Mouse (Mus musculus) c-Kit-positive CD71-positive TER-119-negative erythroid progenitor cells, embryonic 14.5 days (primary cell): ENCODE results near the gene Zfand6.
A peak's percentile ranks its signal among the peaks of the same experiment; 100 is the strongest.

Experiments used
- DNase-seq: peaks from one replicate; pipeline ENCODE4 v3.0.0-alpha.2; 2013; ENCODE audit warnings: low read depth

Gene Zfand6

DNA sequence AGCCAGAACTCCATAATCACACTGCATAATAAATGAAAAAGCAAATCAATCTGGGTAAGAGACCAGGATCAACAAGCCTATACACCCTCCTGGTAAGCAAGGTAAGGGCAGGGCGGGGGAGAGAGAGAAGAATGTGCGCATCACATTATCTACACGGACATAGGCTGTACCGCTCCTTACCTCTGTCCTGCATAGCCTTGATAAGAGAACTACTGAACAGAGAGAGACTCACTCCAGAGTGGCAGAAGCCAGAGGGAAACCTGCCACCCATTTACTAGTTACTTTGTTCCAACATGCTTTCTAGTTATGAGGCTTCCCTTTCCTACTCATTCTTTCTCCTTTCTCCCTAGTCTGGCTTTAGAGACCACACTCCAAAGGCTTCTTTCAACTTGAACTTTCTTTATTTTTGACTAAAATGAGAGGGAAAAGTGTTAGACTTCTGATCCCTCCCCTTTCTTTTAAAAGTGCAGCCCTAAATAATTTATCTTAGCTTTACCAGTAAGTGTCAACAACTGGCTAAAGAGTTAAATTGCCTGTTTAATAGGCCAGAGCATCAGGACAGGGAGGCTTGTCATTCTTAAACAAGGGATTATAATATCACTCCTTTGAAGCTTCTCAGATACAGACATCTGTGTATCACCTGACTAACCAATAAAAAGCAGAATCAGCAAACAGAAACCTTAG, 38.3 kb downstream of the Zfand6 start:
- DNase-seq: peak; percentile 77

DNA sequence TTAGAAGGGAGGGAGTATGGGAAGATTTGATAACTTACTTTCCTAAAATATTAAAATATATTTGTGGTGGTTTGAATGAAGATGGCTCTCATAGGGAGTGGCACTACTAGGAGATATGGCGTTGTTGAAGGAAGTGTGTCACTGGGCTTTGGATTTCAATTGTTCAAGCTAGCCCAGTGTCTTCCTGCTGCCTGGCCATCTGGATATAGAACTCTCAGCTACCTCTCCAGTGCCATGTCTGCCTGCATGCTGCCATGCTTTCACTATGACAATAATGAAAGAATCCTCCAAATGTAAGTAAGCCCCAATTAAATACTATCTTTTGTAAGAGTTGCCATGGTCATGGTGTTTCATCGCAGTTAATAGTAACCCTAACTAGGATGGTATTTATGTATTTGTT, 40.7 kb downstream of the Zfand6 start:
- no peak for DNase-seq

DNA sequence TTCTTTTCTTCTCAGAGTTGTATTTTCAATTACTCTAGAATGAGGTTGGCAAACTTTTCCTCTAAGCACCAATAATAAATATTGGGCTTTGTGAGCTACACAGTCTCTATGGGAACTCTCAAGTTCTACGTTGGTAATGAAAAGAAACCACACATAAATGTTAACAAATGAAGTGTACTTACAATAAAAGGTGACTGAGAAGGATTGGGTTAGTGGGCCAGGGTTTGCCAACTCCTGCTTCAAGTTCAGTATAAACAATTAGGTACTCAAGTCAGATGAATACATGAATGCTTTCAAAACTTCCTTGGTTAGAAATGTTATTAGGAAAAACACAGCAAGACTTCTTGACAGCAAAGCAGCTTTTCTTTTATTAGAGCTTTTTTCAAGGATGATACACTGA, 43.5 kb downstream of the Zfand6 start:
- DNase-seq: no peak

GRCm38 (mm10) chr7:84643270-84643998, 46.3 kb downstream of the Zfand6 start:
- no peak for DNase-seq

- DNase-seq: no peak
Observed at GRCm38 (mm10) chr7:84642159-84642928, 47.4 kb downstream of the Zfand6 start.

DNA sequence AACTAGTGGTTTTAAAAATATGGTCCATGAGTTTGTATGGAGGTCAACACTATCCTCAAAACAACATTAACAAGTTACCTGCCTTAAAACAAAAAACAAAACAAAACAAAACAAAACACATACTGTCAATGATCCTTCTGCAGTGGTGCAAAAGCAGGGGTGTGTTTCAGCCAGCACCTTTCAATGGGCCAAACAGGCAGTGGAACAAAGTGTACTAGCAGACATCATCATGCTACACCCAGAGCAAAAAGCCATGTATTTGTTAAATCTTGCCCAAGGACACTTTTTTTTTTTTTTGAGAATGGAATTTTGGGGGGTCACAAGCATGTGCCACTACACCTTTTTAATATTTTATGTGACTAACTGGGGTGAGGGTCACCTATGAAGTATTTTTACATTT, 52.8 kb downstream of the Zfand6 start:
- no peak for DNase-seq

- peak; percentile 75 for DNase-seq
Observed at GRCm38 (mm10) chr7:84631878-84632277, 57.9 kb downstream of the Zfand6 start.

DNA sequence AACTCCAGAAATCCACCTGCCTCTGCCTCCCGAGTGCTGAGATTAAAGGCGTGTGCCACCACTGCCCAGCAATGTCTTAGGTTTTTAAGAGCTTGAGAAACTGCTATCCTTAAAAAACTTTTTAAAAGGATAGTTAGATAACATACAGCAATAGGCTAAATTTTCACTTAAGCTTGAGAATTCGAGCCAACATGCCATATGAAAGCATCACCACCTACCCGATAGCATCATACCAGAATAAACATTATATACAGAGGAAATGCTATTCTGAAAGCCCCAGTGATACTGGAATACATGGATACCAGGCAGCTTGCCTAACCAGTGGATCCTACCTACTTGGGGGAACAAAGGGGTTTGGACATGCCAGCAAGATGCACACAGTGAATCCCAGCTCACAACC, 66.0 kb downstream of the Zfand6 start:
- no peak for DNase-seq

DNA sequence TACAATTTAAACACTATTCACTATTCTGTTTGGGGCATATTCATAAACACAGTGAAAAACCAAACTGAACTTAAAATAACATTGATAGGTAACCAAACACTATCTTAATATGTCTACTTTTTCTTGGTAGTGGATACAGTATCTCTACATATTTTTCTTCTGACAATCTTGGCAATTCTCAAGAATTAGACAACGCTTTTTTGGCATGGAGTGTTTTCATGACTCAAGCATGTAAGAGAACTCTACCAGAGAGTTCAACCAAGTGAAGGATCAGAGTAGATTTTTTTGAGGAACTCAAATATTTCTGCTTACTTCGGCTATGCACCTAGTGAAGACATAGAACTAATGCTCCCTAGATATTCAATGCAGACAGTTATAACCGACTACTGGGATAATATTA, 68.8 kb downstream of the Zfand6 start:
- DNase-seq: no peak

DNA sequence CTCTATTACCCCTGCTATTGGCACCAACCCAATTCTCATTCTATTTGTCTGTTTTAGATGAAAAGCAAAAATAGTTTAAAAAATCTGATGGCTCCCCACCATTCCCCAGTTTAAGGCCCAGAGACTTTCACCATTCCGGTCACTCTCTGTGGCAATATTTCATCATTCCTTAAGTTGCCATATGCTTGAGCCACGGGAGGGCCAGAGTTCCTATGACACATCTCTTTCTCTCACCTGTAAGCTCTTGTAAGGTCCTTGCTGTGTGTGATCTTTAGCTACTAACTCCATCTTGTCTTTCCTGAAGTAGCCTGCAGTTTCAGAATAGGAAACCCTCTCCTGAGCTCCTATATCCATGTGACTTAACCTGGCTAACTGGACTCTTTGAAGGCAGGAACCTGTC, 70.8 kb downstream of the Zfand6 start:
- no peak for DNase-seq

GRCm38 (mm10) chr7:84612445-84612844, 77.3 kb downstream of the Zfand6 start:
- DNase-seq: no peak

DNA sequence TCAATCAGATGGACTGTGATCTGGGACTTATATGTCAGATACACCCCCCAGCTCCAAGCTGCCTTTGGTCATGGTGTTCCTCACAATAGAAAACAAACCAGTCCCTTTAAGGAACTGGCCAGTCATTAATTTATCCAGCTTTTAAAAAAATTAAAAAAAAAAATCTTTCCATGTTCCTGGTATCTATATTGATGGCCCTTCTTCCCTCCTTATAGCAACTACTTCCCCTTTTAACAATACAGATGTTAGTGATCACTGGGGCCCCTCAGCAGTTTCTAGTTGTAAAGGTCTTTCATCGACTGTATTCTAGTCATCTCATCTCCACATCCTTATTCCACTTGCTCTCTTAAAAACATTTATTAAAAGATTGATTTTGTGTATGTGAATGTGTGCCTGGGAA, 78.2 kb downstream of the Zfand6 start:
- no peak for DNase-seq

DNA sequence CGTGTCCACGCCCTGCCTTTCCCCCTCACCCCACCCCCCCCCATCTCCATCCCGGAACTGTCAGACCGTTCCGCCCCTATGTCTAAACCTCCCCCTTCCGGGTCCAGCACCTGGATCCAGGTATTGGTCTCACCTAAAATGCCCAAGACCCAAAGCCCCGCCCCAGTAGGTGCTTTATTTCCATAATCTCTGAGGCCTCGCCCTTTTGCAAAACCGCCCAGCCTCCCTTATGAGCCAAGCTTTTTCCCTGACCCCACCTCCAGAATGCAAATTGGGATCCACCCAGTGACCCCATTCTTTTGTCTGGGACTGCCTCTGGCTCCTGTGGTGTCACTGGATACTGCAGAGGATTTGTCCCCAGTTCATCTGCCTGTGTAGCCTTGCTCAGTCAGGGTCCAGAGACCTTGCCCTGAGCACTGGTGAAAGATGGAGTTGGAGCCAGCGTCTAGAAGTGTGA, 83.4 kb downstream of the Zfand6 start, which contains the start of gene Fah:
TSS of gene Fah (minus strand) at position 430 of the 457 bp plus-strand sequence.
- peak; percentile 27 for DNase-seq

DNA sequence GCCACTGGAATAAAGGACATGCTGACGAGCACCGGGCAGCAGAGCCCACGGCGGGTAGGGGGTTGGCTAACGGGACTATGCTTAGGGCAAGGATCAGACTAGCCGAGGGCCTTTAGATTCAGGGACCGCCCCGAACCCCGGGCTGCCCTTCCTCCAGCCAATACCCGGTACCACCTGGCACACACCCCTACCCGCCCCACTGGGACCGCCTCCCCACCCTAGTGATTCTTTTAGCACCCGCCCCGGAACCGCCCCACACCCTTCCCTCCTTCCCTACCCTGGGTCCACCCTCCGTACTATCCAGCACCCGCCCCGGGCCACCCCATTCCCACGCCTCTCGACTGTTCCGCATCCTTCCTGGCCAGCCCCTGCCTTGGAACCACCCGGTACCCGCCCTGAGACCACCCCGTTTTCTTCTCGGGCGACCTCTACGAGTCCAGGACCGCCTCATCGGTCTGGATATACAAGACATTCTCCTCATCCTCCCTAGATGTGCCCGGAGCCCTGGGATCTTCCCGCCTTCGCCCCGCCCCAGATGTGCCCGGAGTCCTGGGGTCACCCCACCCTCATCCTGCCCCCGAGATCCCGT, 84.0 kb downstream of the Zfand6 start:
- peak; percentile 62 for DNase-seq

DNA sequence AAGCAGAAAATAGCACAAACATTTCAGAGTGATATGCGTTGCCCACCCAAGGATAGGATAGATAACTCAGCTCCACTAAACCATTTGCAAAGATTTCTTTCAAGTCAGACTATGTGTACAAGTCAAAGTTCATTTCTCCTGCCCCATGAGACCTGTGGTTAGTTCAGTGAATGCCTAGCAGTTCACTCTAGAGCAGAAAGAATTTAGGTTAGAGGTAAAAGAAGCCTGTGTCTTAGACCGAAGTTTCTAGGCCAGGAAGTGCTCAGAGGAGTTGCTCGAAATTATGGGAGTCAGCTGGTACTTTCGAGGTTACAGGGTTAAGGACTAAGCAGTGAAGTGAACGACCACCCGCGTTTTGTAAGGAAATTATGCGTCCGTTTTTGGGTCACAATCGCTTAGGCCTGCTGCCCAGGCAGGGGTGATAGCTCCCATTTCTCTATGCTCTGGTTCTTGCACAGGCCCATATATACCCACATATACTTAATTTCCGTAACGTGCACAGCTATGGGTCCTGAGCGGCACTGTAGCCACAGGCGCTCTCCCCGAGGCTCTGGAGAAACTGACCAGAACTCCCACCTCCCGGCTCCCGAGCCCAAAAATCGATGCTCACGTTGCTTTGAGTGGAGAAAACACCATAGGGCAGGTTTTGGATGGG, 84.6 kb downstream of the Zfand6 start:
- DNase-seq: no peak

DNA sequence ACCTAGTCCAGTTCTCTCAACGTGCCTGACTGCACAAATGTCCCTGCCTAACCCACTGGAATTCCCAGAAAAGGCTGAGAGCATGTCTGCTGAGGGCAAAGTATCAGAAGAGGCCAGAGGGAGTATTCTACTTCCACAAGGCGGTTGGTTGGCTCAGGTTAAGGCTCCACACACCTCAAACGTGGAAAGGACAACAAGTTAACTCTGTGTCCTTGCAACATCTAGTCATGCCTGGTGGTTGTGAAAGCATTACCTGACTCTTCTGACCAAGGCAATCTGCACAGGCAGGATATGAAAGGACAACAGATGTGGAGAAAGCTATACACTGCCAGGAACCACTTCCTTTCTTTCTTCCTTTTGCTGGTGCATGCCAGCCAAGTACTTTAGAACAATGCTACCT, 85.3 kb downstream of the Zfand6 start:
- DNase-seq: no peak

DNA sequence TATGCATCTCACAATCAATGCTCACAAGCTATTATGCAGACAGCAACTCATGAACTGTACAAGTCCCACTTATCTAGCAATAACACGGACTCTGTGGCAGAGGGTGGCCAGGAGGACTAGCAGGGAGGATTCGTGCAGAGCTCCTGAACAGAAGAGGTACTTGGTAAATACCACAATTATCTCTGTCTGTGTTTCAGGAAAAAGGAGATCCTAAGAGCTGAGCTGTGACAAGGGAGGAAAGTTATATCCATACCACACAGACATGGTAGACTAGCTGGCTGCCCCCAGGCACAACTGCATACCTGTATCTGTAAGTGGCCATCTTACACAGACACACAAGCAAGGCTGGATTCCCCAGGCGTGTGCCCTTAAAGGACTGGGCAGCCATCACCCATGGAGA, 88.4 kb downstream of the Zfand6 start:
- DNase-seq: no peak

DNA sequence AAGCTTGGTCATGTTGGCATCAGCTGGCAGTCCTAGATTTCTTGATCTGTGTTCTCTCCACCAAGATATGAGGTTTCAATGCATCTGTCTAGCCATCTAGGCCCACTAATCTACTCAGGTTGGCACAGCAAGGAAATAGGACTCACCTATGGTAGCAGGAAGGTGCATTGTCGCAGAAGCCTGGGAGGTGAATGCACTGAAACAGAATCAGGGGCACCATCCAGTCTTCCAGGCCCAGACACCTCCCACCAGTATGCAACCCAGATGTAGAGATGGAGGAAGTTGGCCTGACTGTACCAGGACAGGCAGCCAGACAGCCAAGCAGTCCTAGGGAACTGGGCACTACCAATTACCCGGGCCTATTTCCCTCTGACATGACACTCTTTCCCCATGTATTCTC, 89.1 kb downstream of the Zfand6 start:
- no peak for DNase-seq

DNA sequence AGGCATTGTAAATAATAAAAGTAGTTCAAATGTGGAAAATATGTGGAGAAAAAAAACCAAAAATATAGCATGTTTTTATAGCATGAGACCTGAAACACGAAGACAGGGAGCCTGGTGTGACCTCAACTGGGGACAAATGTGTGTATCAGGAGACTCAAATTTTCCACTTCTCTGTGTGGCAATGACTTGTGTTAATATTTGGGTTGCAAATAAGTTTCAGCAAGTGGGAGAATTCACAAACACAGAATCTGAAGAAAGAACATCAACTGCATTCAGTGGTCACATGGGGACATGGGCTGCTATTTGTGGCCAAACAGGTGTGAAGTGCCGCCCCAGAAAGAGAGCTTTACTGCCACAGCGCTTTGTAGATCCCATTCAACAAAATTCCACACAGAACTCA, 93.1 kb downstream of the Zfand6 start:
- DNase-seq: no peak

DNA sequence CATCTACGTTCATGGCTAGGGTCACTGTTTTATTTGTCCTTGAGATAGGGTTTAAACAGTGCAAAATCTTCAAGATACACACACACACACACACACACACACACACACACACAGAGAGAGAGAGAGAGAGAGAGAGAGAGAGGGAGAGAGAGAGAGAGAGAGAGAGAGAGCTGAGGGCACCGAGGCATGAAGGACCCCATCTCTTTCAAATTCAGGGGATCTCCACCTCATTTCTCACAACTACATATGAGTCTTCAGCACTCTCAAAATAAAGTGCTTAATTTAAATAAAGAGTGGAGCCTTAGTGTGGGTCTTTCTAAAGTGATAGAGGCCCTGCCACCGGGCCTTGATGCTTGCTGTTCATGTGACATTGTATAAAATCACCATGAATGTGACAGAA, 93.8 kb downstream of the Zfand6 start:
- no peak for DNase-seq

DNA sequence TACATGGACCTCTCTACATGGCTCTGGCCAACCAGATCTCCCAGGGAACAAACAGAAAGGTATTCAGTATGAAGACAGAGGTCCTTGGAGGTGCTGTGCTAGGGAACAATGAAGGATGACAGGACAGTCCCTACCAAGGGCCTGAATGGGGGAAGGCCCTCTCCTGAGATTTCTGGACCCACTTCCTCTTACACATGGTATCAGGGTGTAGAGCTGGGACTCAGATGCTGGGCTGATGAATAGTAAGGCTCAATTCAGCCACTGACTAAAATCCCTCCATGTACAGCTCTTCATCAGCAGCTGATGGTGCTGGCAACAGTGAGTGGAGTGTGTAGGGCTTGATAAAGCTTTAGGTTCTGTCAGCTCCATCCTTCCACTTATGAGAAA, 94.8 kb downstream of the Zfand6 start:
- DNase-seq: no peak
